Mouse (Mus musculus): ENCODE data around the gene Taf10. TPM values are rescaled to one million over a fixed set of nuclear protein-coding genes. Genes with fewer than 3 reads are reported as not detected.

Gene Taf10
- 100 to 1,000 TPM in 1 of 2 experiments, 10 to 100 TPM in 1; 97.5 to 100 TPM for total RNA-seq (2021)

DNA sequence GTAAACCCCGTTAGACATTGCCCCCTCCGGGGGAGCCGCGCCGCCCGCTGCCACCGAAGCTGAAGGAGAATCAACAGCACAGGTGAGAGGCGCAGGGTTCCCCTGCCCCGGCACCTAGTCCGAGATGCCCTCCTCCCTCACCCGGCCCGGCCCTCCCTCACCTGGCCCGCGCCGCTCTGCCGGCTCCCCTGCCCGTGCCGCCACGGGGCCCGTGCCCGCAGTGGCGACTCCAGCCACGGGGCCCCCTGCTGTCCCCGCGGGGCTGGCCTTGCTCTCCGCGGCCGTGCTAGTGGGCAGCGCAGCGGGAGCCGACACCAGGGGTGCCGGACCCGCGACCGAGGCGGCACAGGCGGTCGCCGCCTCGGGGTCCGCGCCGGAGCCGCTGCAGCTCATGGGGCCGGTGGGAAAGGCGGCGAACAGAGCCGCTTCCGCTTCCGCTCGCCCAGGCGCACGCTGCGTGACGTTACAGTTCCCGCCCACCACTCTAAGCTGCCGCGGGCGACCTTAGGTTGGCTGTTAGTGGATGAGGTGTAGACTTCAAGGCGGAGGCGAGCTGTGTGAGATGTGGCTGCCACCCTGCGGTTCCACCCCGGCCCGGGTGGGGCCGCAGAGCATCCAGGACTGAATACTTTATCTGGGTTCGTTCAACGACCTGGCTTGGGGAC is at the start of gene Taf10:
Taf10 (minus strand) TSS at position 436 of the 665 bp plus-strand sequence.
- DNase-seq: peak; percentile 83 to 86
- intact Hi-C loops (cut with DNase I): no loop called here

DNA sequence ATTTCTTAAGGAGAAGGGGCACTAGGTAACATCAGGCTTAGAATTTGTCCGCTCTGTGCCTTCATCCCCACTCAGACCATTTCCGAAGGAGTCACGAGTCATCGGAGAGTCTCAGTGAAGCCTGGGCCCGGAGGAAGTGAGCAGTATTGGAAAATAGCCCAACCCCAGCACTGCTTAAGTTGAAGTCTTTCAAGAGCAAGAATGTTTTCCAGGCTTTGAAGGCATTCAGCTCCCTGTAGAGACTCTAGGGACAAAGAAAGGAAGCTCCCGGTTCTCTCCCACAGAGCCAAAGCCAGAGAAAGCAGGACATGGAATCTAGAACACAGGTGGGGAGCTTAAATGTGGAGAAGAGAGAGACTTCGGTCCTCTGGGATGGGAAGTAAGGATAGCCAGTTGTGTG is 49.5 kb upstream of the Taf10 start:
- intact Hi-C loops (cut with DNase I): loop anchor here (2.0 kb wide), 1 partner anchor 15 kb away; no protein-coding TSS in a partner anchor
- peak in 1 of 2 experiments; percentile 33 for DNase-seq

- intact Hi-C loops (cut with DNase I): no loop called here
- no peak for DNase-seq
Observed at GRCm38 (mm10) chr7:105791147-105791546, 47.0 kb upstream of the Taf10 start.

DNA sequence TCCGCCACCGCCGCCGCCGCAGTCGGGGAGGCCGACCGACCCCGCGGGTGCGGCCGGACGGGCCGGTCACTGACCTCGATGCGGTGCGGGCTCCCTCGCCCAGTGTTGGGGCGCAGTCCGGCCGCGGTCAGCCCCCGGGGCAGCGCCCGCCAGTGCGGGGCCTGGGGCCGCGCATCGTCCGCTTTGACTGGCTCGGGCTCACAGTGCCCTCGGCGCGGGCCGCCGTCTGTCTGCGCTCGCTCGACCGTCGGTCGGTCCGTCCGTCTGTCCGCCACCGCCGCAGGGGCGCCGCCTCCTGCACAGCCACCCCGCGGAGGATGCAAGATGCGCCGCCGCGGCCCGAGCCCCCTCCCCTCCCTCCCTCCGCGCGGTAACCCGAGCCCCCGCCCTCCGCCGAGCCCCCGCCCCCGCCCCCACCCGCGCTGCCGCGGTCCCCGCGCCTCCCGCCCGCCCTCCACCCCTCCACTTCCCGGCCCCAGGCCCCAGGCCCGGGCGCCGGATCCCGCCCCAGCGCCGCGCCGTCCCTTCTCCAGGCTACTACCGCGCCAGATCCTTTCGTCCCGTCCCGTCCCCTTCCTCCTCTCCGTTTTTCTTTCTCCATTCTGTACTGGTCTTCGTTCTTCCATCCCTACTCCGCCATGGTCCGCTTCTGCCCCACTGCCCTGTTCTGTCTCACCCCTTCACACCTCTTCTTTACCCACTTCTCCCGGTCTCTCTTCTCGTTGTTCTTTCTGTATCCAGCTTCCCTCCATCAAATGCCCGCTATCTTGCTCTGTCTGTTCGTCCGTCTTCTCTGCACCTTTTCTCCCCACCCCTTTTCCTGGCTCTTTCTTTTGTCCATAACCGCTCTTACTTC is 43.4 kb upstream of the Taf10 start, which contains the start of gene Dchs1:
Dchs1 (minus strand) TSS at position 370 of the 856 bp plus-strand sequence.
- DNase-seq: peak; percentile 46 to 57
- intact Hi-C loops (cut with DNase I): loop anchor here (1.0 kb wide), 1 partner anchor 19 kb away; no protein-coding TSS in a partner anchor

DNA sequence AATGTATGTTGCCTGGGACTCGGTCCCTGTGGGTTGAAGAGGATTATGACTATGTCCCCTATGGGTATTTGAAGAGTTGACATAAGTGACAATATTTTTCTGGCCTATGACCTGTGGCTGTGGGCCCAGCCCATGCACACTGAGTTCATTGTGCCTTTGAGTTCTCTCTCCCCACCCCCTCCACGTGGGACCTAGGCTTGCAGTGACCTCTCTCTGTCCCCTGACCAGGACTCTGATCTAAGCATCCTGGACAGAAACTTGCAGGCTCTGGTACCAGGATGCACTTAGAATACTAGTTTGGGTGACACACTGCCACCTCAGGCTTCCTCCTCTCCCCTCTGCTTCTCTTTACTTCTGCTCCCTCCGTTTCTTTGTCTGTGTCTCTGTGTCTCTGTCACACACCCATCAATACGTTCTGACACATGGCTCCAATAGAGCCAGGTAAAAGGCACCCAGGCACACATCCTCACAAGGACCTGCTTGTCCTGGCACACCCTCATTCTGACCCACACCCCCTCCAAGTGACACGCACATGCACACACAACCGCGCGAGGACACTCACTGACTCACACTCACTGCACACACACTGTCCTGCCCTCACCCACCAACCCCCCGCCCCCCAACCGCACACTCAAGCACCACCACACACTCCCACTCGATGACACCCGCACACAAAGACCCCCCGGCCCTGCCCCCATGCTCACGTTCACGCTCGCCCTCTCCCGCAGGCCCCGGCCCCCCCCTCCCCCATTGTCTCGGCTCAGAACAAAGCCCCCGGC is 42.5 kb upstream of the Taf10 start:
- DNase-seq: no peak
- intact Hi-C loops (cut with DNase I): loop anchor here (1.0 kb wide), 1 partner anchor 18 kb away; no protein-coding TSS in a partner anchor

- intact Hi-C loops (cut with DNase I): no loop called here
- DNase-seq: no peak
Observed at GRCm38 (mm10) chr7:105784556-105784955, 40.4 kb upstream of the Taf10 start.

DNA sequence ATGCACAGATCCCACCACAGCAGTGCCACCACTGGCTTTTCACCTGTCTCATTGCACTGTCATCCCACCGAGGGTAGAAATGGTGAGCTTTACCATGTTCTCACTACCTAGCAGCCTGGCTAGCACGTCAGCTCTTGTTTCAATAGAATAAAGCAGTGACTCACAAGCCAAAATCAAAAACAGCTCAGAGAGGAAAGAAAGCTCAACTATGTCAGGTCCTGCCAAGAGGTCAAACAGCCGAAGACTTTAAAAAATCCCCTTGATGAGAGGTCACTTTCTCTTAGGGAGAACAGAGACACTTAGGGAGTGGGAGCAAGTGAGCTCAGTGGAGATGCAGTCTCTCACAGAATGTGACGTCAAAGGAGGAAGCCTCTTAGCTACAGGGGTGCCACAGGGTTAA is 39.7 kb upstream of the Taf10 start:
- intact Hi-C loops (cut with DNase I): no loop called here
- DNase-seq: no peak

DNA sequence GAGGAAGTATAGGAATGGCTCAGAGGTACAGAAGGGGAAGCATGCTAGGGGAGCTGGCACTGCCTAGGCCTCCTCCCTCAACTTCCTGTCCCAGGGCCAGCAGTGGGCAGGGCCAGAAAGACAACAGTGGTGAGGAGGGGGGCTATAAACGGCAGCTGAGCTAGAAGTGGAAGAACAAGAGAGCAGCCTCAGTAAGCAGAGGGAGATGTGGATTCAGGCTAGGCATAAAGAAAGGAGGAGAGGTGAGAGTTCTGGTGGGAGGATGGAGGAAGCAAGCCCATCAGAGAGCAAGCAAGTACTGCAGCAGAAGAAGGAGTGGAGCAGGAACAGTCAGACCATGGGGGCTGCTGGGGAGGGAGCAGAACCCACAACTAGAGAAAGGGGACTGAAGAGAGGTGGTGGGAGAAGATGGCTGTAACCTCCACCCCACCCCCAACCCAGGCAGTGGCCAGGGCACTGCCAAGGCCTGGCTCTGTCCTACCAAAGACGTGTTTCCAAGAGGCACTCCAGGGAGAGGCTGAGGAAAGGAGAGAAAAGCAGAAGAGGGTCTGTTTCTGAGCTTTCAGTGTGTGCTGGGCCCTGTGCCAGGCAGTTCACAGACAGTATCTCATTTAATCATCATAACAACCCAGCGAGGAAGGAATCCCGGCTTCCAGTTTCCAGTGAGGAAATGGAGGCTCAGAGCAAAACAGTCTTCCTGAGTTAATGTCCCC is 34.5 kb upstream of the Taf10 start:
- intact Hi-C loops (cut with DNase I): loop anchor here (2.0 kb wide), 1 partner anchor 30 kb away; no protein-coding TSS in a partner anchor
- peak; percentile 36 to 47 for DNase-seq

GRCm38 (mm10) chr7:105777797-105778552 is 33.8 kb upstream of the Taf10 start:
- intact Hi-C loops (cut with DNase I): loop anchor here (2.0 kb wide), 1 partner anchor 31 kb away; no protein-coding TSS in a partner anchor
- DNase-seq: peak; percentile 69 to 75

GRCm38 (mm10) chr7:105777316-105777715 is 33.2 kb upstream of the Taf10 start:
- intact Hi-C loops (cut with DNase I): no loop called here
- DNase-seq: no peak

GRCm38 (mm10) chr7:105776026-105776425 is 31.9 kb upstream of the Taf10 start:
- DNase-seq: no peak
- intact Hi-C loops (cut with DNase I): no loop called here

DNA sequence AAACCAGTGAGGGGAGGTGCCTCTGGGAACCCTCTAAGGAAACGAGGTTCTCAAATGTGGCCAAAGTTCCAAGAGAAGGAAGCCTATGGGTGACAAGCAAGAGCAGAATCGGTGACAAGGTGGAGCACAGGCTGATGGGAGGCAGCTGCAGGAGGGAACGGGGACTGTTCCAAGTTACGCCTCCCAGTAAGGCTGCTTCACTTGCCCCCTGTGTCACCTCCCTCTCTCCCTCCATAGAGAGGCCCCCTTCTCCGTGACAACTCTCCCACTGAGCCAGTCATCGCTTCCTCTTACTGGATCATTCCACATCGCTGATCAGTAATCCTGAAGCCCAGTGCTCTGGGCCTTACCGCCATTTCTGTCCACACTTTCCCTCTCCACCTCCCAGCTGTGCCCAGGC is 30.5 kb upstream of the Taf10 start:
- intact Hi-C loops (cut with DNase I): no loop called here
- DNase-seq: no peak

DNA sequence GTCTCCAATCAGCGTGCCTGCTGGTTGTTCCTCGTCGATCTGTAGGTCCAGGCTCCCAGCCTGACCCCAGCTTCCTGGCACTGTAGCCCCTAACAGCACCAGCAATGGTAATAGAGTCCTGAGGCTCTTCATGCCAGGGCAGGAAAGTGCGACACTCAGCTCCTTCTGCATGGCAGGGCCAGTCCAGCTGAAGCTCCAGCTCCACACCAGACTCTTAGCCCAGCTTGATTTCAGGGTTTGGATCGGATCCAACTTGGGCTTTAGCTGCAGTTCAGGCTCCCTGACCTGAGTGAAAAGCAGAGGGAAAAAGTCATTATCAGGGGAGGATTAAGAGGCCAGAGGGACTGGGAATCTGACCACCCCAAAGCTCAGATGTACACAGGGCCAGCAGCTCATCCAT is 28.9 kb upstream of the Taf10 start:
- intact Hi-C loops (cut with DNase I): no loop called here
- DNase-seq: no peak

DNA sequence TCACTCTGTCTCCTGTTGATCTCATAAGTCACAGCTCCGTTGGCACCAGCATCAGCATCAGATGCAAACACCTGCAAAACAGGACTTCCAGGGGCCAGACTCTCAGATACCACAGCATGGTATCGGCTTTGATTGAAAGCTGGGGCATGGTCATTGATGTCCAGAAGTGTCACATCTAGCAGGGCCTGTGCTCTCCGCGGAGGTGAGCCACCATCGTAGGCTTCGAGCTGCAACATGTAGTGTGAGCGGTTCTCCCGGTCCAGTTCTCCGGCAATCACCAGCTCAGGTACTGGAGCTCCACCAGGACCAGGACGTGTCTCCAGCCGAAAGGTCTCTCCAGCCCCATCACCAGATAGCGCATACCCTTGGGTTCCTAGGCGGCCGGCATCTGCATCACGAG is 28.2 kb upstream of the Taf10 start:
- DNase-seq: no peak
- intact Hi-C loops (cut with DNase I): no loop called here

GRCm38 (mm10) chr7:105769959-105770358 is 25.8 kb upstream of the Taf10 start:
- peak; percentile 38 to 48 for DNase-seq
- intact Hi-C loops (cut with DNase I): no loop called here

DNA sequence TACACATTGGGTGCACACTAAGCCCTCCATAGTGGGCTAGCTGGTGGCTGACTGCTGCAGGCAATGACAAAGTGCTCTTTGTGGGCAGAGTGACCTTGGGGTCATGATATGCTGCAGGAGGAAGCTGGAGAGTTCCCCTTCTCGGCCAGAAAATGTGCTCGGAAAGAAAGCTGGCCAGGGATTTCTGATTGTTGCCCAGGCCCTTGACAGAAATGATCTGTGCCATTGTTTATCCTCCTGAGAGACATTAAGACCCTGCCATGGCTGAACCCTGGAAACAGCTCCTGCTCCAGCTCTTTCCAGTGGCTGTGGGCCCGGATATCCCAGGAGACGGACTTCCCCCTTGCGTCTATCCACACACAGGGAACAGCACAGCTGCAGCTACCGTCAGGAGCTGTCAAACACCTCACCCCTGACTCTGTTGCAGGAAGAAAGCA is 23.6 kb upstream of the Taf10 start:
- intact Hi-C loops (cut with DNase I): loop anchor here (1.0 kb wide), 1 partner anchor 20 kb away; the partner anchor contains the start of gene Dchs1

DNA sequence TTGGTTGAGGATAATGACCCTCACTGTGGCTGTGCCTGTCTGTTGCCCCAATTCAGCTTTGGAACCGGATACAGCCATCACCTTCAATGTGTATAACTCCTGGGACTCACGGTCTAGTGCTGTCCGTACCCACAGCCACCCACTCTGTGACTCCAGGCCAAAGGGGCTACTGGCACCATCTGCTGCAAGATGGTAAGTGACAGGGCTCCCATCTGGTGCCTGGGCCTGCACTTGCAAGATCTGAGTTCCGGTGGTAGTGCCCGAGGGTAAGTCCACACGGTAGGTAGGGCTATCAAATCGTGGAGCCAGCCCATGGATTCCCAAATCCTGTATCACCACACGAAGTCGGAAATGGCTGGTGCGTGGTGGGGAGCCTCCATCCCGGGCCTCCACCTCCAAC is 20.2 kb upstream of the Taf10 start:
- intact Hi-C loops (cut with DNase I): no loop called here

More for the DNA sequence above, 23.6 kb upstream of the Taf10 start:
- peak in 1 of 2 experiments; percentile 27 for DNase-seq

DNA sequence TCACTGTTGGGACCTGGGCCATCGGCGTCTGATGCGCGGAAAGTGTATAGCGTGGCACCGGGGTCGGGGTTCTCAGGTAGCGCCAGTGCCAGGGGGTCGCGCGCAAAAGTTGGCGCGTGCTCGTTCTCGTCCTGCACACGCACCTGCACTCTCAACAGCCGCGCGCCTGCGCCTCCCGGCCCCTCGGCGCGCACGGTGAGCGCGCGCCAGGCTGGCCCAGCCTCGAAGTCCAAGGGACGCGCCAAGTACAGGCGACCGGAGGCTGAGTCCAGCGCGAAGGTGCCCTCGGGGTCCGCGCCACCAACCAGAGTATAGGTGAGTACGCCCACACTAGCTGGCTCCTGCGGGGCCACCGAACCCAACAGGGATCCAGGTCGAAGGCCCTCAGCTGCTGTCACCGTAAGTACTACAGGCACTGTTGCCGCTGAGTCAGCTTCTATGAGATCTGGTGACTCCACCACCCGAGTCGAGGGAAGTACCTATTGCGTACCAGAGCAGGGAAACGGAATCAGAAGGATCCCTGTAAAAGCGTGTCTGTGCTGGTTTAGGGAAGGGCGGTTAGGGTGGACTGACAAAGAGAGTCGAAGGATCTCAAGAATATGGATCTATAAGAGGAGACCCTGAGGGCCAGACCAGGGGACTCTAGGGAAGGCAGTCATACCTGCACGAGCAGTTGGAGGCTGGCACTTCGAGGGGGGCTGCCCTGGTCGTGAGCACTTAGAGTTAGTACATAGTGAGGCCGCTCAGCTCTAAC is 18.5 kb upstream of the Taf10 start:
- intact Hi-C loops (cut with DNase I): no loop called here
- DNase-seq: no peak

More for the DNA sequence above, 20.2 kb upstream of the Taf10 start:
- no peak for DNase-seq
